Mouse (Mus musculus): ENCODE data around the gene Calm5.
"Not testable (repeated sequence)": the region's sequence is repeated elsewhere in the genome, so short reads cannot be mapped to it uniquely, and the experiment has no call there.

Calm5 gene

GRCm38 (mm10) chr13:3865648-3866354, 11.8 kb downstream of the Calm5 start:
- peak in 1 of 2 experiments; percentile 36 for DNase-seq (ENCODE audit: low spot score in 2 of 2)

GRCm38 (mm10) chr13:3866355-3867052, 12.5 kb downstream of the Calm5 start:
- DNase-seq (ENCODE audit: low spot score in 2 of 2): peak in 1 of 2 experiments; percentile 25

GRCm38 (mm10) chr13:3867158-3867557, 13.2 kb downstream of the Calm5 start:
- DNase-seq (ENCODE audit: low spot score in 2 of 2): peak; percentile 73 to 76

GRCm38 (mm10) chr13:3869901-3870300, 15.9 kb downstream of the Calm5 start:
- no peak for DNase-seq (ENCODE audit: low spot score in 2 of 2)

- DNase-seq (ENCODE audit: low spot score in 2 of 2): no peak
Observed at GRCm38 (mm10) chr13:3872832-3873231, 18.9 kb downstream of the Calm5 start.

GRCm38 (mm10) chr13:3876448-3876847, 22.5 kb downstream of the Calm5 start:
- no peak for DNase-seq (ENCODE audit: low spot score in 2 of 2)

- DNase-seq (ENCODE audit: low spot score in 2 of 2): no peak
Observed at GRCm38 (mm10) chr13:3877185-3877584, 23.2 kb downstream of the Calm5 start.

GRCm38 (mm10) chr13:3877679-3878220, 23.8 kb downstream of the Calm5 start:
- no peak for DNase-seq (ENCODE audit: low spot score in 2 of 2)

GRCm38 (mm10) chr13:3886663-3887062, 32.7 kb downstream of the Calm5 start:
- no peak for DNase-seq (ENCODE audit: low spot score in 2 of 2)

GRCm38 (mm10) chr13:3889111-3889510, 35.1 kb downstream of the Calm5 start:
- DNase-seq (ENCODE audit: low spot score in 2 of 2): no peak

GRCm38 (mm10) chr13:3890061-3890460, 36.1 kb downstream of the Calm5 start:
- DNase-seq (ENCODE audit: low spot score in 2 of 2): no peak

- DNase-seq (ENCODE audit: low spot score in 2 of 2): no peak
Observed at GRCm38 (mm10) chr13:3891479-3892087, 37.6 kb downstream of the Calm5 start.

GRCm38 (mm10) chr13:3892601-3893000, 38.6 kb downstream of the Calm5 start:
- DNase-seq (ENCODE audit: low spot score in 2 of 2): no peak

- DNase-seq (ENCODE audit: low spot score in 2 of 2): peak; percentile 92 to 95
Observed at GRCm38 (mm10) chr13:3893126-3893734, 39.3 kb downstream of the Calm5 start.

GRCm38 (mm10) chr13:3894549-3894948, 40.6 kb downstream of the Calm5 start:
- no peak for DNase-seq (ENCODE audit: low spot score in 2 of 2)

- no peak for DNase-seq (ENCODE audit: low spot score in 2 of 2)
Observed at GRCm38 (mm10) chr13:3895397-3895980, 41.5 kb downstream of the Calm5 start.

- no peak for DNase-seq (ENCODE audit: low spot score in 2 of 2)
Observed at GRCm38 (mm10) chr13:3896032-3896431, 42.1 kb downstream of the Calm5 start.

- peak; percentile 78 to 89 for DNase-seq (ENCODE audit: low spot score in 2 of 2)
Observed at GRCm38 (mm10) chr13:3896913-3897312, 42.9 kb downstream of the Calm5 start.

- not testable (repeated sequence) for DNase-seq (ENCODE audit: low spot score in 2 of 2)
Observed at GRCm38 (mm10) chr13:3898202-3898601, 44.2 kb downstream of the Calm5 start.

GRCm38 (mm10) chr13:3899301-3899700, 45.3 kb downstream of the Calm5 start:
- DNase-seq (ENCODE audit: low spot score in 2 of 2): no peak

Measured in spleen, postnatal 4 days (tissue).